Mouse (Mus musculus) heart, adult 2 months (tissue): ENCODE data around the gene Rln3.

Experiments
- CTCF ChIP-seq: fragments of 200-600 bp; IDR thresholded peaks from 2 replicates; pipeline ENCODE4 v1.8.1; 2022; ENCODE audit warnings: antibody characterized with exemption, mild to moderate bottlenecking, moderate library complexity
- POLR2A ChIP-seq: fragments of 200-500 bp; IDR thresholded peaks from 2 replicates; pipeline ENCODE4 v1.6.1; 2011; ENCODE audit warnings: mild to moderate bottlenecking, low read depth, low read length, control low read depth; ENCODE audit not compliant: insufficient read depth

DNA sequence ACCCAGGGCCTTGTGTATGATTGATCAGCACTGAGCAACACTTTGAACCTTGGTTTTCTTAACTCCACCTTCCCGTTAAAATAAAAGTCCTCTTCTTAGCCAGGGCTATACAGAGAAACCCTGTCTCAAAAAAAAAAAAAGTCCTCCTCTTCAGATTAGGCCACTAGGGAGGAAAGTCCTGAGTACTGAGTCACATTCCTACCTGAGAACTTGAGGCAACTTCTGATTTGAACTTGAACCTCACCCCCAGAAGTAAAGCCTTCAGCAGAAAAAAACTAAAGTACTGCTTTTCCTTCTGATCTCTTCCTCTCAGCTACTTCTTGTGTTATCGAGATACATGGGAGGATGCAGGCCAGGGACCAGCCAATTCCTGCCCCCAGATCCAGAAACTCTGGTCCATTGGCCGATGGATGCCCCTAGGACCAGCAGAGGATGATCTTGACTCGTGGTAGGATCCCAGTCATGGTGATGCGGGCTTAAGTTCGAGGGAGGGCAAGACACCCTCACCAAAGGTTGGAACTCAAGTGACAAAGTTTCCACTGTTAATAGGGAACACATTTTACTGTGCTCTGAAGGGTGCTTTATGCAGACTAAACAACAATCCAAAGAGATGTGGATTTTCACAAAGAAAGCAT is 41.1 kb downstream of the Rln3 start:
- TF ChIP-seq POLR2A (no peak), CTCF (no peak)
